Mouse (Mus musculus) forebrain, embryonic 14.5 days (tissue): ENCODE data around the gene Ip6k1. TPM values are rescaled to one million over a fixed set of nuclear protein-coding genes. Genes with fewer than 3 reads are reported as not detected.

ENCODE experiments used
- microRNA-seq: library from miRNA; unstranded; fragments of <30 nt; microRNA quantifications from one replicate; pipeline ENCODE4, GENCODE M21; 2016
- polyA plus RNA-seq: library from polyadenylated mRNA; unstranded; fragments of >200 nt; fragmentation: Nextera tagmentation; extraction: Ambion mirVana; gene quantifications from 2 replicates; pipeline ENCODE4 v1.2.1, GENCODE M21; 2014

Ip6k1 gene
- polyA plus RNA-seq, 1 experiment from 2014 or later, result 39.3 TPM

Small RNA genes within 50 kb of the gene (microRNA-seq; reads per million reads assigned to microRNA genes)
- gene Mir7088, result not detected

Other genes starting within 250 kb of the Ip6k1 start
- gene Rbm5, start 231.5 kb upstream of the Ip6k1 start, polyA plus RNA-seq, result 188 and 210 TPM in 2 replicates
- 69.4 and 89.9 TPM in 2 replicates for gene Rbm6, start 129.3 kb upstream of the Ip6k1 start, polyA plus RNA-seq
- 23.5 and 27.2 TPM in 2 replicates for gene Mon1a, start 114.3 kb upstream of the Ip6k1 start, polyA plus RNA-seq
- 0.23 and 1.2 TPM in 2 replicates for gene Mst1r, start 95.6 kb upstream of the Ip6k1 start, polyA plus RNA-seq
- not detected in 2 replicates for gene Actl11, start 74.0 kb upstream of the Ip6k1 start, polyA plus RNA-seq
- gene Camkv, start 66.8 kb upstream of the Ip6k1 start, polyA plus RNA-seq, result 25.1 and 40.8 TPM in 2 replicates
- gene Traip, start 52.4 kb upstream of the Ip6k1 start, polyA plus RNA-seq, result 17.1 and 20.5 TPM in 2 replicates
- gene Uba7, start 27.0 kb upstream of the Ip6k1 start, polyA plus RNA-seq, result 3.1 and 4.7 TPM in 2 replicates
- gene Gm20661, start 19.4 kb upstream of the Ip6k1 start, polyA plus RNA-seq, result 0.56 and 0.83 TPM in 2 replicates
- gene Inka1, start 16.6 kb upstream of the Ip6k1 start, polyA plus RNA-seq, result 14.2 and 16.2 TPM in 2 replicates
- 1.2 and 1.5 TPM in 2 replicates for gene Cdhr4, start 10.0 kb upstream of the Ip6k1 start, polyA plus RNA-seq
- 0.53 TPM in 1 of 2 replicates, not detected in the other for gene Gm20662, start 6.2 kb upstream of the Ip6k1 start, polyA plus RNA-seq
- 18.5 and 20.0 TPM in 2 replicates for gene Gmppb, start 46.7 kb downstream of the Ip6k1 start, polyA plus RNA-seq
- 2.2 and 2.3 TPM in 2 replicates for gene Amigo3, start 50.7 kb downstream of the Ip6k1 start, polyA plus RNA-seq
- not detected in 2 replicates for gene Mst1, start 77.9 kb downstream of the Ip6k1 start, polyA plus RNA-seq
- 37.5 and 42.7 TPM in 2 replicates for gene Rnf123, start 80.8 kb downstream of the Ip6k1 start, polyA plus RNA-seq
- 39.1 and 43.0 TPM in 2 replicates for gene Apeh, start 92.1 kb downstream of the Ip6k1 start, polyA plus RNA-seq
- 5.3 and 6.6 TPM in 2 replicates for gene Bsn, start 187.9 kb downstream of the Ip6k1 start, polyA plus RNA-seq